Mouse (Mus musculus): ENCODE data around the gene Bub1. TPM values are rescaled to one million over a fixed set of nuclear protein-coding genes. Genes with fewer than 3 reads are reported as not detected.

The Bub1 gene
- 34.7 and 36.8 TPM in 2 replicates for polyA plus RNA-seq (2015; fragmentation: Nextera tagmentation; extraction: Ambion mirVana)

- 0 out of 2 replicates have a peak, but pooled peaks cover 2% of the 10 kb centered on the region for H3K27me3 ChIP-seq
- H3K27ac ChIP-seq, result peak within 1 kb of the TSS; percentile 24; the same call in 1 of the 2 replicates
- no peaks in the 10 kb centered on the region for H3K9me3 ChIP-seq
- peak within 1 kb of the TSS; percentile 88 for H3K4me2 ChIP-seq
- peak within 1 kb of the TSS; percentile 40 for H3K9ac ChIP-seq
- H3K4me3 ChIP-seq, result peak within 1 kb of the TSS; percentile 73
- peak; percentile 92 for ATAC-seq (ENCODE audit: insufficient number of reproducible peaks, low FRiP score, low TSS enrichment, low read depth)
- peaks cover 5% of the 10 kb centered on the region; the same call in 1 of the 2 replicates for H3K36me3 ChIP-seq
- H3K4me1 ChIP-seq, result peaks cover 9% of the 10 kb centered on the region; the same call in 1 of the 2 replicates
- under 1% methylated on average over 56 of the region's 56 CpGs for WGBS
These were observed at the start of gene Bub1 for GRCm38 (mm10) chr2:127831401-127832102. Gene Bub1 (minus strand): TSS chr2:127831865.

GRCm38 (mm10) chr2:127881063-127881462 lies 49.4 kb upstream of the Bub1 start:
- Histone ChIP-seq H3K36me3 (no peaks in the 10 kb centered on the region), H3K4me2 (no peak overlapping the region), H3K4me3 (no peak overlapping the region), H3K27me3 (no peaks in the 10 kb centered on the region; the same call in 1 of the 2 replicates), H3K27ac (no peak overlapping the region), H3K4me1 (no peaks in the 10 kb centered on the region), H3K9me3 (no peaks in the 10 kb centered on the region), H3K9ac (no peak overlapping the region)
- no peak for ATAC-seq (ENCODE audit: insufficient number of reproducible peaks, low FRiP score, low TSS enrichment, low read depth)
- 48% methylated on average over 5 of the region's 5 CpGs for WGBS

GRCm38 (mm10) chr2:127864381-127864780 lies 32.7 kb upstream of the Bub1 start:
- H3K4me2 ChIP-seq, result no peak overlapping the region
- no peak overlapping the region for H3K9ac ChIP-seq
- no peaks in the 10 kb centered on the region for H3K9me3 ChIP-seq
- no peak overlapping the region for H3K27ac ChIP-seq
- ATAC-seq (ENCODE audit: insufficient number of reproducible peaks, low FRiP score, low TSS enrichment, low read depth), result peak; percentile 58; the same call in 1 of the 2 replicates
- no peak overlapping the region for H3K4me3 ChIP-seq
- H3K27me3 ChIP-seq, result no peaks in the 10 kb centered on the region
- 0 out of 2 replicates have a peak, but pooled peaks cover 3% of the 10 kb centered on the region for H3K4me1 ChIP-seq
- 37% methylated on average over 4 of the region's 4 CpGs for WGBS
- no peaks in the 10 kb centered on the region for H3K36me3 ChIP-seq

GRCm38 (mm10) chr2:127854332-127854991 lies 22.8 kb upstream of the Bub1 start:
- Histone ChIP-seq H3K4me1 (peaks cover 3% of the 10 kb centered on the region; the same call in 1 of the 2 replicates), H3K36me3 (no peaks in the 10 kb centered on the region), H3K27me3 (no peaks in the 10 kb centered on the region), H3K4me3 (no peak overlapping the region), H3K9me3 (no peaks in the 10 kb centered on the region), H3K9ac (no peak overlapping the region), H3K4me2 (no peak overlapping the region), H3K27ac (no peak overlapping the region)
- WGBS, result 53% methylated on average over 4 of the region's 4 CpGs
- peak; percentile 52; the same call in 1 of the 2 replicates for ATAC-seq (ENCODE audit: insufficient number of reproducible peaks, low FRiP score, low TSS enrichment, low read depth)

GRCm38 (mm10) chr2:127850371-127850770 lies 18.7 kb upstream of the Bub1 start:
- no peak overlapping the region for H3K27ac ChIP-seq
- peaks cover 3% of the 10 kb centered on the region; the same call in 1 of the 2 replicates for H3K4me1 ChIP-seq
- H3K9me3 ChIP-seq, result no peaks in the 10 kb centered on the region
- H3K4me2 ChIP-seq, result no peak overlapping the region
- no peak overlapping the region for H3K4me3 ChIP-seq
- no peak overlapping the region for H3K9ac ChIP-seq
- H3K27me3 ChIP-seq, result 0 out of 2 replicates have a peak, but pooled peaks cover 3% of the 10 kb centered on the region
- no peaks in the 10 kb centered on the region for H3K36me3 ChIP-seq
- ATAC-seq (ENCODE audit: insufficient number of reproducible peaks, low FRiP score, low TSS enrichment, low read depth), result no peak
- WGBS, result 63% methylated on average over 2 of the region's 2 CpGs

- Histone ChIP-seq H3K4me1 (no peaks in the 10 kb centered on the region), H3K4me3 (no peak overlapping the region), H3K27ac (no peak overlapping the region), H3K27me3 (0 out of 2 replicates have a peak, but pooled peaks cover 3% of the 10 kb centered on the region), H3K9me3 (no peaks in the 10 kb centered on the region), H3K36me3 (no peaks in the 10 kb centered on the region), H3K4me2 (no peak overlapping the region), H3K9ac (no peak overlapping the region)
- no peak for ATAC-seq (ENCODE audit: insufficient number of reproducible peaks, low FRiP score, low TSS enrichment, low read depth)
- WGBS, result 8% methylated on average over 1 of the region's 1 CpGs
These were observed 14.9 kb upstream of the Bub1 start for GRCm38 (mm10) chr2:127846571-127846970.

GRCm38 (mm10) chr2:127846008-127846407 lies 14.3 kb upstream of the Bub1 start:
- H3K4me1 ChIP-seq, result no peaks in the 10 kb centered on the region
- H3K9me3 ChIP-seq, result no peaks in the 10 kb centered on the region
- H3K9ac ChIP-seq, result no peak overlapping the region
- H3K4me3 ChIP-seq, result no peak overlapping the region
- ATAC-seq (ENCODE audit: insufficient number of reproducible peaks, low FRiP score, low TSS enrichment, low read depth), result no peak
- no peaks in the 10 kb centered on the region for H3K36me3 ChIP-seq
- H3K27me3 ChIP-seq, result peaks cover 4% of the 10 kb centered on the region
- no peak overlapping the region for H3K4me2 ChIP-seq
- H3K27ac ChIP-seq, result no peak overlapping the region

GRCm38 (mm10) chr2:127845346-127845982 lies 13.8 kb upstream of the Bub1 start:
- 35% methylated on average over 7 of the region's 7 CpGs for whole genome bisulfite sequencing
- H3K27me3 ChIP-seq, result peaks cover 10% of the 10 kb centered on the region
- no peaks in the 10 kb centered on the region for H3K9me3 ChIP-seq
- H3K4me1 ChIP-seq, result no peaks in the 10 kb centered on the region
- no peak overlapping the region for H3K4me2 ChIP-seq
- no peak for ATAC-seq (ENCODE audit: insufficient number of reproducible peaks, low FRiP score, low TSS enrichment, low read depth)
- no peaks in the 10 kb centered on the region for H3K36me3 ChIP-seq
- H3K9ac ChIP-seq, result no peak overlapping the region
- no peak overlapping the region for H3K4me3 ChIP-seq
- H3K27ac ChIP-seq, result no peak overlapping the region

GRCm38 (mm10) chr2:127842421-127842820 lies 10.8 kb upstream of the Bub1 start:
- peaks cover 38% of the 10 kb centered on the region for H3K27me3 ChIP-seq
- H3K27ac ChIP-seq, result no peak overlapping the region
- H3K4me2 ChIP-seq, result no peak overlapping the region
- WGBS, result 80% methylated on average over 3 of the region's 3 CpGs
- no peaks in the 10 kb centered on the region for H3K36me3 ChIP-seq
- H3K9me3 ChIP-seq, result no peaks in the 10 kb centered on the region
- no peak for ATAC-seq (ENCODE audit: insufficient number of reproducible peaks, low FRiP score, low TSS enrichment, low read depth)
- H3K4me3 ChIP-seq, result no peak overlapping the region
- no peak overlapping the region for H3K9ac ChIP-seq
- H3K4me1 ChIP-seq, result no peaks in the 10 kb centered on the region

GRCm38 (mm10) chr2:127841402-127841801 lies 9.7 kb upstream of the Bub1 start:
- WGBS, result 84% methylated on average over 1 of the region's 1 CpGs
- Histone ChIP-seq H3K27ac (no peak overlapping the region), H3K4me1 (no peaks in the 10 kb centered on the region), H3K9me3 (no peaks in the 10 kb centered on the region), H3K36me3 (no peaks in the 10 kb centered on the region), H3K27me3 (peaks cover 43% of the 10 kb centered on the region), H3K4me2 (no peak overlapping the region), H3K9ac (no peak overlapping the region), H3K4me3 (no peak overlapping the region)
- no peak for ATAC-seq (ENCODE audit: insufficient number of reproducible peaks, low FRiP score, low TSS enrichment, low read depth)

- no peak overlapping the region for H3K4me2 ChIP-seq
- H3K9ac ChIP-seq, result no peak overlapping the region
- no peak overlapping the region for H3K27ac ChIP-seq
- WGBS, result 21% methylated on average over 11 of the region's 11 CpGs
- no peak for ATAC-seq (ENCODE audit: insufficient number of reproducible peaks, low FRiP score, low TSS enrichment, low read depth)
- H3K36me3 ChIP-seq, result no peaks in the 10 kb centered on the region
- H3K9me3 ChIP-seq, result no peaks in the 10 kb centered on the region
- H3K4me3 ChIP-seq, result no peak overlapping the region
- H3K4me1 ChIP-seq, result no peaks in the 10 kb centered on the region
- H3K27me3 ChIP-seq, result peaks cover 42% of the 10 kb centered on the region
These were observed 7.8 kb upstream of the Bub1 start for GRCm38 (mm10) chr2:127839425-127839824.

GRCm38 (mm10) chr2:127838576-127838975 lies 6.9 kb upstream of the Bub1 start, which contains the start of gene Acoxl:
Gene Acoxl (plus strand): TSS chr2:127838876.
- Histone ChIP-seq H3K4me2 (no peak within 1 kb of the TSS), H3K9me3 (no peaks in the 10 kb centered on the region), H3K27ac (no peak within 1 kb of the TSS), H3K9ac (no peak within 1 kb of the TSS), H3K27me3 (peaks cover 42% of the 10 kb centered on the region), H3K4me1 (no peaks in the 10 kb centered on the region), H3K4me3 (no peak within 1 kb of the TSS), H3K36me3 (no peaks in the 10 kb centered on the region)
- no peak for ATAC-seq (ENCODE audit: insufficient number of reproducible peaks, low FRiP score, low TSS enrichment, low read depth)
- 63% methylated on average over 7 of the region's 7 CpGs for WGBS
